21 mouse cellular contexts compared by ENCODE assay signal in the genomic region with DNA sequence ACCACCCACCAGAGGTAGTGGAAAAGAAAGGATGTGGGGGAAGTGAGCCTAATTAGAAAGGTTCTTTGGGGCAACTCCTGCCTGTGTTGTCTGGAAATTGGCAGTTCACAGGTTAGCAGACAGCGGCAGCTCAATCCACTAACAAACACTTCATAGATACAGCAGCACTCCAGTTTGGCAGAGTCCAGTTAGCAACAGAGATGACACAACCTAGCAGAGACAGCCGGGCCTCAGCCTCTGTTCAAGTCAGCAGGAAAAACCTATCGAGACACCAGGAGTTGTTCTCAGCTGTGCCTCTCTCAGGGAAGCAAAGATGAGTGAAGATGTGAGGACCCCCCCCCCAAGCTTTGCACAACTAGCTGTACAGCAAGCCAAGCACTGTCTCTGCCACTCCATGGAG.
DNase-seq lines count a peak whose midpoint lies in the region; ATAC-seq and TF ChIP-seq lines count a peak whose summit lies in the region.
"Had no signal": no experiment of that assay in that cellular context is flagged by ENCODE, and none has a peak within 500 bp of the region (broad histone marks: within the 10 kb centered on the region; RNA-seq: fewer than 3 reads in every experiment).

No protein-coding gene starts in this region.

- H3K9me3 ChIP-seq in kidney, embryonic 16.5 days (ENCODE audit: low read length), result no peaks in the 10 kb centered on the region
- no peaks in the 10 kb centered on the region for H3K9me3 ChIP-seq in lung, embryonic 15.5 days
- H3K9me3 ChIP-seq in lung, postnatal 0 days (ENCODE audit: low read length), result no peaks in the 10 kb centered on the region
- H3K9me3 ChIP-seq: embryonic facial prominence, embryonic 13.5 days; embryonic facial prominence, embryonic 15.5 days; forebrain, embryonic 13.5 days; forebrain, embryonic 15.5 days had no signal

- no peaks in the 10 kb centered on the region for H3K27me3 ChIP-seq in kidney, embryonic 16.5 days (ENCODE audit: insufficient read depth, low read length)
- H3K27me3 ChIP-seq in lung, embryonic 15.5 days, result no peaks in the 10 kb centered on the region
- no peaks in the 10 kb centered on the region for H3K27me3 ChIP-seq in lung, postnatal 0 days (replicated peaks; ENCODE audit: insufficient read depth, low read length)
- H3K27me3 ChIP-seq: embryonic facial prominence, embryonic 13.5 days; embryonic facial prominence, embryonic 15.5 days; forebrain, embryonic 13.5 days had no signal

- WGBS in kidney, embryonic 16.5 days, result 81% methylated on average over 3 of the region's 3 CpGs
- WGBS in lung, embryonic 15.5 days, result 40% methylated on average over 3 of the region's 3 CpGs
- 53% methylated on average over 3 of the region's 3 CpGs for WGBS in lung, postnatal 0 days

- peak overlapping the region; percentile 1; the same call in 1 of the 2 replicates for H3K27ac ChIP-seq in kidney, embryonic 16.5 days (ENCODE audit: low read length)
- H3K27ac ChIP-seq in lung, embryonic 15.5 days, result no peak overlapping the region
- H3K27ac ChIP-seq in lung, postnatal 0 days (ENCODE audit: low read length), result no peak overlapping the region
- H3K27ac ChIP-seq in embryonic fibroblast, embryonic 13.5 days (ENCODE audit: insufficient read depth, low read length), result peak overlapping the region; percentile 62
- H3K27ac ChIP-seq: embryonic facial prominence, embryonic 13.5 days; embryonic facial prominence, embryonic 15.5 days; forebrain, embryonic 13.5 days; forebrain, embryonic 15.5 days had no signal

- TF ChIP-seq POLR2A in embryonic fibroblast, embryonic 13.5 days (IDR thresholded peaks at IDR 0.05; ENCODE audit: low read depth, low read length), result no peak

- no peak for TF ChIP-seq EP300 in lung, postnatal 0 days (IDR thresholded peaks at IDR 0.05)

- ATAC-seq in kidney, embryonic 16.5 days (ENCODE audit: low FRiP score, low TSS enrichment), result peak; percentile 13; the same call in 1 of the 2 replicates
- ATAC-seq in lung, embryonic 15.5 days (ENCODE audit: borderline replicate concordance, extremely low read depth, low FRiP score, low TSS enrichment), result peak; percentile 42; the same call in 1 of the 2 replicates
- ATAC-seq in lung, postnatal 0 days, result peak; percentile 81
- ATAC-seq: forebrain, embryonic 13.5 days; forebrain, embryonic 15.5 days had no signal

- DNase-seq in kidney, postnatal 14 days, result no peak
- no peak for DNase-seq in lung, adult 18-20 months
- peak; percentile 46 for DNase-seq in lung, postnatal 0 days (ENCODE audit: low spot score)
- no peak for DNase-seq in lung, postnatal 36 days
- no peak for DNase-seq in spleen, postnatal 10 days (ENCODE audit: low spot score in 2 of 2)
- DNase-seq: adrenal gland, postnatal 10 days; adrenal gland, postnatal 25 days; cerebellum, adult 11 months; cerebellum, adult 18-20 months; cerebellum, adult 8-10 months; cerebellum, adult 9-11 months; cerebellum, postnatal 14 days; cerebellum, postnatal 36 days; embryo, embryonic 11 days had no signal

- no peaks in the 10 kb centered on the region for H3K36me3 ChIP-seq in kidney, embryonic 16.5 days (ENCODE audit: insufficient read depth, low read length)
- H3K36me3 ChIP-seq in lung, embryonic 15.5 days, result no peaks in the 10 kb centered on the region
- H3K36me3 ChIP-seq in lung, postnatal 0 days (ENCODE audit: insufficient read depth, low read length), result no peaks in the 10 kb centered on the region
- H3K36me3 ChIP-seq: embryonic facial prominence, embryonic 13.5 days; embryonic facial prominence, embryonic 15.5 days; forebrain, embryonic 15.5 days had no signal

- peaks cover 14% of the 10 kb centered on the region; the same call in 1 of the 2 replicates for H3K4me1 ChIP-seq in kidney, embryonic 16.5 days (ENCODE audit: insufficient read depth, low read length)
- 0 out of 2 replicates have a peak, but pooled peaks cover 4% of the 10 kb centered on the region for H3K4me1 ChIP-seq in lung, embryonic 15.5 days
- peaks cover 5% of the 10 kb centered on the region; the same call in 1 of the 2 replicates for H3K4me1 ChIP-seq in lung, postnatal 0 days (ENCODE audit: insufficient read depth, low read depth, low read length)
- H3K4me1 ChIP-seq in embryonic fibroblast, embryonic 13.5 days (ENCODE audit: control insufficient read depth, insufficient read depth, low read length), result peaks cover 9% of the 10 kb centered on the region
- H3K4me1 ChIP-seq: embryonic facial prominence, embryonic 13.5 days; forebrain, embryonic 13.5 days; forebrain, embryonic 15.5 days had no signal

- H3K4me2 ChIP-seq in kidney, embryonic 16.5 days (replicated peaks; ENCODE audit: low read depth, low read length), result no peak overlapping the region
- H3K4me2 ChIP-seq in lung, embryonic 15.5 days, result no peak overlapping the region
- H3K4me2 ChIP-seq in lung, postnatal 0 days (replicated peaks; ENCODE audit: low read depth, low read length), result no peak overlapping the region
- H3K4me2 ChIP-seq: embryonic facial prominence, embryonic 13.5 days; embryonic facial prominence, embryonic 15.5 days; forebrain, embryonic 13.5 days; forebrain, embryonic 15.5 days had no signal

- no peak overlapping the region for H3K4me3 ChIP-seq in kidney, embryonic 16.5 days (ENCODE audit: low read length)
- no peak overlapping the region for H3K4me3 ChIP-seq in lung, embryonic 15.5 days
- H3K4me3 ChIP-seq in lung, postnatal 0 days (ENCODE audit: low read depth, low read length), result no peak overlapping the region
- H3K4me3 ChIP-seq in embryonic fibroblast, embryonic 13.5 days (ENCODE audit: insufficient read depth, low read length), result no peak overlapping the region
- H3K4me3 ChIP-seq: embryonic facial prominence, embryonic 13.5 days; embryonic facial prominence, embryonic 15.5 days; forebrain, embryonic 13.5 days; forebrain, embryonic 15.5 days had no signal

- H3K9ac ChIP-seq in kidney, embryonic 16.5 days (replicated peaks; ENCODE audit: low read length), result no peak overlapping the region
- H3K9ac ChIP-seq in lung, embryonic 15.5 days, result no peak overlapping the region
- H3K9ac ChIP-seq in lung, postnatal 0 days (replicated peaks; ENCODE audit: low read depth), result no peak overlapping the region
- H3K9ac ChIP-seq: embryonic facial prominence, embryonic 13.5 days; embryonic facial prominence, embryonic 15.5 days; forebrain, embryonic 13.5 days; forebrain, embryonic 15.5 days had no signal

- TF ChIP-seq CTCF in lung, postnatal 0 days (IDR thresholded peaks at IDR 0.05), result no peak
- no peak for TF ChIP-seq CTCF in embryonic fibroblast, embryonic 13.5 days (IDR thresholded peaks at IDR 0.05; ENCODE audit: borderline replicate concordance, insufficient read depth, low read length)

Comparison
In these comparisons a context has a peak if more than half of its experiments do, and no peak if none do; other contexts are left out.
1. ATAC-seq: peak in every context shown above with its lines; median percentile 81 in lung, postnatal 0 days; 42 in lung, embryonic 15.5 days; 13 in kidney, embryonic 16.5 days.
2. H3K27ac ChIP-seq: peak in kidney, embryonic 16.5 days (single experiment) and embryonic fibroblast, embryonic 13.5 days (single experiment); none in lung, embryonic 15.5 days (single experiment) and lung, postnatal 0 days (single experiment).